Mouse (Mus musculus): ENCODE measurements around the gene Fancg.
"Not testable (repeated sequence)": the region's sequence is repeated elsewhere in the genome, so short reads cannot be mapped to it uniquely, and the experiment has no call there.

Fancg gene

DNA sequence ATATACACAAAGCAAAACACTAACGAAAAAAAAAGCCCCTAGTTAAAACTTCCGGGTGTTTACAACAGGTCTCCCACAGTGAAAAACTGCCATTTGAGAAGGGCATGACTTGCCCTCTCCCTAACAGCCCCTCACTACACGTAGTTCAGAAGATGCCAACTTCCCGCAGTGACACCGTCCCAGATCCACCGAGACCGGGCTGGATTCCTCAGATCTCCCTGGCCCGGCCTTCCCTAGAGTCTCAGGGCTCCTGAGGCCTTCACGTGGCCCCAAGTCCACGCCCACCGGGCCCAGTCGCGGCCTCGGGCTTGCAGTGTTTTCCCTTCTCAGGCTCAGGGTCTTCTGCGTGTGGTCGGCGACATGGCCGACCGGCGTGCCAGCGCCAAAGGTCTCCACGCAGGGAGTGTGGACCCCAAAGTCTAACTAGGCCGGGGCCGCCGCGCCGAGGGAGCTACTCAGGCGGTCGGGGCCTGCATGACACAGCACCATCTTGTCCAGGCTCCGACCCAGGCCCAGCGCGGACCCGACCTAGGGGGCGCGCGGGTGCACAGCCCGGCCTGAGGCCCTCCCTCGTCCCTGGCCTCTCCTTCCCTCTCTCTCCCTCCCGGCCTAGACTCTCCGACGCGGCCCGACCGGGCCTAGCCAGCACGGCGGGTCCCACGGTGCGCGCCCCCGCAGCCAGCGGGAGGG, 10.7 kb downstream of the Fancg start:
- peak; percentile 75 for DNase-seq (ENCODE audit: low spot score)

DNA sequence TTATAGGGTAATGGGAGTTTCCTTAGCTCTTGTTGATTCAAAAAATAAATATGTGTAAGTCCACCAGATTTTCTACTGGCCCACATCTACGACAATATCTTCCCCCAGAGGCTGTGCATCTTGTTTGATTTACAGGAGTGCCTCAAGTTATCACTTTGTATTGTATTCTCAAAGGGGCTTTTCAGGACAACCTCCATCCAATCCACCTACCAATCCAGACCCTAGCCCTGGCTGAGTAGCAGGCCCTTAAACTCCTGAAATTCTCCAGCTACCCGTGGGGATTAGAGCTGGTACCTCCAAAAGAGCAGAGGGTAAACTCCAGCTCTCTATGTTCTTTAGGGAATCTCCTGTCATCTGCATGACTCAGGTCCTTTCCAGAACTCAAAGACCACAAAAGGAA, 12.3 kb downstream of the Fancg start:
- DNase-seq (ENCODE audit: low spot score): no peak

GRCm38 (mm10) chr4:42988296-42988695, 22.0 kb downstream of the Fancg start:
- no peak for DNase-seq (ENCODE audit: low spot score)

GRCm38 (mm10) chr4:42980467-42980866, 29.8 kb downstream of the Fancg start:
- not testable (repeated sequence) for DNase-seq (ENCODE audit: low spot score)

GRCm38 (mm10) chr4:42978062-42978461, 32.2 kb downstream of the Fancg start:
- no peak for DNase-seq (ENCODE audit: low spot score)

GRCm38 (mm10) chr4:42973868-42974267, 36.4 kb downstream of the Fancg start:
- no peak for DNase-seq (ENCODE audit: low spot score)

DNA sequence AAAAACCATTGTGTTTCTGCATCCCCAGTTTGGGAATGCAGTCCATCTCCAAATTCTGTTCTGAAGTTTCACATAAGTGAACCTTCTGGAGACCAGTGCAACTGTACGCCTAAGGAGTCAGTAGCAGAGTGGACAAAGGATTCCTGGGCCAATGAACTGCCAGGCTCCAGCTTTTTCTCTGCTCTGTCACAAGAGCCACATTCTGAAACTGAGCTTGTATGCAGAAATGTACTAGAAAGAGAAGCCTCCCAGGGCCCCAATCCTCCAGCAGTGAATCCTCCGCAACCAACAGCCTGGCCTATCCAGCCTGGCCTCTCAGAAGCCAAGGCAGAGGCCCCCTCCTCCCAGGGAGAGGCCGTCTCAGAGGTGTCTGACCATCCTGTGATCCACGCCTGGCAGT, 37.4 kb downstream of the Fancg start:
- DNase-seq (ENCODE audit: low spot score): no peak

DNA sequence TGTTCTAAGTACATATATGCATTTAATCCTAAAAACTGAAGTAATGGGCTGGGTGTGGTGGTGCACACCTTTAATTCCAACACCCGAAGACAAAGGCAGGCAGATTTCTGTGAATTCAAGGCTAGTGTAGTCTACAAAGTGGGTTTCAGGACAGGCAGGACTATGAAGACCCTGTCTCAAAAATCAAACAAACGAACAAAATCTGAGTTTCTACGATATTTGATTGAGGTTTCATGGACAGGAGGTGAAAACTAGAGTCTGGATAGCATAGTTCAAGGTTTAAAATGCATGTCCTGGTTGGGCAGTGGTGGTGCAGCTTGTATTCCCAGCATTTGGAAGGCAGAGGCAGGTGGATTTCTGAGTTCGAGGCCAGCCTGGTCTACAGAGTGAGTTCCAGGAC, 41.0 kb downstream of the Fancg start, which contains the start of gene 1700022I11Rik:
1700022I11Rik (plus strand) TSS at position 301 of the 400 bp plus-strand sequence.
- no peak for DNase-seq (ENCODE audit: low spot score)

DNA sequence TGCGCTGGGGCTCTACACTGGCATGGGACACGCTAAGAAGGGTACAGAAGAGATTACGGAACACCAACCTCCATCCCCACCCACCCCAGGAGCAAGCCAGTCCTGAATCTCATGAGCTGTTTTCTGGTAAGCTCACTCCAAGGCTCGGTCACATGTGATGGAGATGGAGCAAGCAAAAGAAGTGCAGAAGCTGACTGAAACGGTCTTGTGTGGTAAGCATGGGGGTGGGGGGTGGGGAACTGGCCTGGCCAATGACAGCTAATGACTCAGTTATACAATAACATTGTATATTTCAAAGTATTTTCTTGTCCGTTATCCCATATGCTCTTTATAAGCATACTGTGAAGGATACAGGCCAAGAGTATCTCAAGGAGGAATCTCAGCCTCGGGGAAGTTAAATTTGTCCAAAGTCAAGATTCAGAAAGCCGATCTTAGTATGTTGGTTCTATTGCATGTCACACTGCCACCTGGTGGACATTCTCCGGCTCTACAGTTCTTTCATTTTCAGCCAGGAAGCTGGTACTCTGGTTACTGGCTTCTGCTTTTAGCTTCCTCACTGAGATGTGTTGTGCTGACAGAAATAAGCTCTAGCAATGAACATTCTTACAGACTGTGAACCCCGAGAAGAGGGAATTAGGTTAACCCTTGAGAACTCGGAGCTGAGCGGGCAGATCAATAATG, 45.1 kb downstream of the Fancg start:
- DNase-seq (ENCODE audit: low spot score): no peak

- DNase-seq (ENCODE audit: low spot score): no peak
These were observed 46.8 kb downstream of the Fancg start for GRCm38 (mm10) chr4:42963480-42963879.

- no peak for DNase-seq (ENCODE audit: low spot score)
These were observed 48.7 kb downstream of the Fancg start for GRCm38 (mm10) chr4:42961592-42961991.

GRCm38 (mm10) chr4:42959382-42959781, 50.9 kb downstream of the Fancg start:
- no peak for DNase-seq (ENCODE audit: low spot score)

DNA sequence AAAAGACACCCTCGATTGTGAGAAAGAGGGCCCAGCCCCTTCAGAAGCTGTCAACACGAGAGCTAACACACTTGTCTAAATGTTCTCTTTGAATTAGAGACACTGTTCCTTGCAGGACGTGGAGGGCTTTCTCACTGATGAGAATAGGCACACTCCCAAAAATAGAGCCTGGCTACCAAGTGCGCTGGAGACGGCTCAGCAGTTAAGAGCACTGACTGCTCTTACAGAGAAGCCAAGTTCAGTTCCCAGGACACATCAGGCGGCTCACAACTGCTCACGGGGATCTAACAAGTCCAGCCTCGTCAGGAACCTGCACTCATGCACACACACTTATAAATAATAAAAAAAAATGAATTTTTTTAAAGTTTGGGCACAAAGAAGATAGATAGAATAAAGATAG, 51.4 kb downstream of the Fancg start:
- DNase-seq (ENCODE audit: low spot score): no peak

- no peak for DNase-seq (ENCODE audit: low spot score)
These were observed 52.3 kb downstream of the Fancg start for GRCm38 (mm10) chr4:42957979-42958378.

DNA sequence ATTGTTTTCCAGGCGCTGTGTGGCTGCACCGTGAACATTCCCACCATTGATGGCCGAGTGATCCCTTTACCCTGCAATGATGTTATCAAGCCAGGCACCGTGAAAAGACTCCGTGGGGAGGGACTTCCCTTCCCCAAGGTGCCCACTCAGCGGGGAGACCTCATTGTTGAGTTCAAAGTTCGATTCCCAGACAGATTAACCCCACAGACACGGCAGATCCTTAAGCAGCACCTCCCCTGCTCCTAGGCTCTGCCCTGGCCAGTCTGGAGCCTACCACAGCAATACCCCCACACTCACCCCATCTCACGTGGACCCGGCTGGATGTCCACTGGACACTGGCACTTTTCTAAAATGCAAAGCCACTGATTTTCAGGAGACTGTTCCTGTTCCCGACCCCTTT, 53.0 kb downstream of the Fancg start:
- no peak for DNase-seq (ENCODE audit: low spot score)

DNA sequence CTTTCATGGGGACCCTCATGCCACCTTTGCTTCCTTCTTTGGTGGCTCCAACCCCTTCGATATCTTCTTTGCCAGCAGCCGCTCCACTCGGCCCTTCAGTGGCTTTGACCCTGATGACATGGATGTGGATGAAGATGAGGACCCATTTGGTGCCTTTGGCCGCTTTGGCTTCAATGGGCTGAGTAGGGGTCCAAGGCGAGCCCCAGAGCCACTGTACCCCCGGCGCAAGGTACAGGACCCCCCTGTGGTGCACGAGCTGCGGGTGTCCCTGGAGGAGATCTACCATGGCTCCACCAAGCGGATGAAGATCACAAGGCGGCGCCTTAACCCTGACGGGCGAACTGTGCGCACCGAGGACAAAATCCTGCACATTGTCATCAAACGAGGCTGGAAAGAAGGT, 53.7 kb downstream of the Fancg start:
- DNase-seq (ENCODE audit: low spot score): no peak

- no peak for DNase-seq (ENCODE audit: low spot score)
These were observed 55.1 kb downstream of the Fancg start for GRCm38 (mm10) chr4:42955200-42955599.

DNA sequence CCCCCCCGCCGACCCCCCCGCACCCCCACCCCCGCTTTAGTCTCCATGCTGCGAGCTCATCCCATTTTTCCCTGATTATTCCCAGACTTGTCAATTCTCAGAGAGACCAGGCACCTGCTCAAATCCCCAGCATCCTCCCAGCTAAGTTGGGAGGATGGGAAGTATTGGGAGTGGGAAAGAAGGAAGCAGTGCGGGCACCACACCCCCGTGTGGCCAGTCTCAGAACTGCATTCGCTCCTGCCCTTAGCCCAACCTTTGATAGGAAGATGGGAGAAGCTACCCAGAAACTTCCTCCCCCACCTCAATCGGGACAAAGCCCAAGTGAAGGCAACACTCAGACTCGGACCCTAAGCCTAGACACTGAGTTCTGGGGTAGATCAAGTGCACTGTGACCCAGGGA, 56.0 kb downstream of the Fancg start:
- DNase-seq (ENCODE audit: low spot score): no peak

GRCm38 (mm10) chr4:42953435-42954094, 56.7 kb downstream of the Fancg start:
- DNase-seq (ENCODE audit: low spot score): no peak

GRCm38 (mm10) chr4:42952563-42952962, 57.7 kb downstream of the Fancg start:
- no peak for DNase-seq (ENCODE audit: low spot score)
